Mouse (Mus musculus) neural tube, embryonic 11.5 days (tissue): ENCODE measurements at regions not wholly inside any gene's neighbourhood (a gene's known extent, or its start where the extent isn't known, plus 50 kb on each side); places are given as distances from the start of the nearest gene placed in this dataset.

ENCODE experiments used
- ATAC-seq: fragments of 200-750 bp; cut with Nextera tagmentation; 2 replicates; pipeline ENCODE4 v1.8.0; 2017; ENCODE audit warnings: moderate number of reproducible peaks, mild to moderate bottlenecking, moderate TSS enrichment, moderate library complexity; ENCODE audit not compliant: insufficient read depth, low FRiP score, low TSS enrichment
- DNase-seq: peaks from one replicate; pipeline ENCODE4 v3.0.0-alpha.2; 2015; ENCODE audit warnings: low spot score
- H3K27ac ChIP-seq: fragments of 300-500 bp; sonication (generic); 2 replicates; pipeline ENCODE4 v1.5.1; 2014; ENCODE audit warnings: low read depth, mild to moderate bottlenecking, low read length
- H3K27me3 ChIP-seq: fragments of 300-500 bp; sonication (generic); 2 replicates; pipeline ENCODE4 v1.6.1; 2014; ENCODE audit warnings: mild to moderate bottlenecking, low read length, mixed read lengths; ENCODE audit not compliant: control insufficient read depth, insufficient read depth
- H3K36me3 ChIP-seq: fragments of 300-500 bp; sonication (generic); 2 replicates; pipeline ENCODE4 v1.6.1; 2014; ENCODE audit warnings: mild to moderate bottlenecking, low read length, moderate library complexity, mixed read lengths; ENCODE audit not compliant: control insufficient read depth, insufficient read depth
- H3K4me1 ChIP-seq: fragments of 300-500 bp; sonication (generic); 2 replicates; pipeline ENCODE4 v1.6.1; 2014; ENCODE audit warnings: low read length, mixed read lengths; ENCODE audit not compliant: control insufficient read depth, insufficient read depth
- H3K4me2 ChIP-seq: fragments of 300-500 bp; sonication (generic); 2 replicates; pipeline ENCODE4 v1.6.1; 2014; ENCODE audit warnings: low read depth, mild to moderate bottlenecking, moderate library complexity
- H3K4me3 ChIP-seq: fragments of 300-500 bp; sonication (generic); 2 replicates; pipeline ENCODE4 v1.5.1; 2014; ENCODE audit warnings: low read depth, low read length
- H3K9ac ChIP-seq: fragments of 300-500 bp; sonication (generic); 2 replicates; pipeline ENCODE4 v1.6.1; 2014; ENCODE audit warnings: mild to moderate bottlenecking, low read length
- H3K9me3 ChIP-seq: fragments of 300-500 bp; sonication (generic); 2 replicates; pipeline ENCODE4 v1.6.1; 2016; ENCODE audit warnings: low read length; ENCODE audit not compliant: control insufficient read depth
- WGBS: fragments of 180-500 bp; shearing (Covaris S2); extraction: QIAGEN DNeasy Blood & Tissue Kit; methylation state at CpG from one replicate; pipeline ENCODE4 v1.1.7; 2014; 5-methylcytosine and 5-hydroxymethylcytosine counted together

DNA sequence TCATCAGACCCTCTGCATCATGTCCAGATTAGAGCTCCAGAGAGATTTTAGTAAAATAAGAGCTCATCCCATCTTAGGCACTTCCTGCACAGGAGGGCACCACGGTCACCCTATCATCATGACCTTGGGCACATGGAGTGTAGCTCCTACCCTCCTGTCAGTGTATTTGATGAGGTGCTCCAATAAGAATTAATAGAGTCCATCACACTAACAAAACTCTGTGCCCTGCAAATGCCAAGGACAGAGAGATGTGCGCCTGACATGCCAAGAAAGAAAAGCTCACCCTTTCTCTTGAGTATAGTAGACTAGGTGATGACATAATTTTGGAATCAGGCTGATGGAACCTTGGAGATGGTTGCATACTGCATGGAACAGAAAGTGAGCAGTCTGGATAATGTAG is 371.0 kb upstream of the Fam19a5 start:
- Histone ChIP-seq H3K4me1 (no peaks in the 10 kb centered on the region), H3K9ac (no peak overlapping the region), H3K9me3 (no peaks in the 10 kb centered on the region), H3K27ac (no peak overlapping the region), H3K4me3 (no peak overlapping the region), H3K4me2 (no peak overlapping the region), H3K36me3 (no peaks in the 10 kb centered on the region), H3K27me3 (no peaks in the 10 kb centered on the region)
- ATAC-seq, result no peak
- WGBS, result 95% methylated on average over 2 of the region's 2 CpGs
- DNase-seq, result no peak

- ATAC-seq (no peak), DNase-seq (no peak)
- Histone ChIP-seq H3K4me2 (no peak overlapping the region), H3K4me3 (no peak overlapping the region), H3K36me3 (no peaks in the 10 kb centered on the region), H3K27ac (no peak overlapping the region), H3K27me3 (no peaks in the 10 kb centered on the region), H3K4me1 (no peaks in the 10 kb centered on the region), H3K9me3 (no peaks in the 10 kb centered on the region), H3K9ac (no peak overlapping the region)
- 85% methylated on average over 7 of the region's 7 CpGs for WGBS
Observed at GRCm38 (mm10) chr15:87178646-87179045, 365.5 kb upstream of the Fam19a5 start.

- no peaks in the 10 kb centered on the region for H3K4me1 ChIP-seq
- H3K27ac ChIP-seq, result no peak overlapping the region
- no peak overlapping the region for H3K9ac ChIP-seq
- no peak overlapping the region for H3K4me3 ChIP-seq
- no peaks in the 10 kb centered on the region for H3K36me3 ChIP-seq
- no peaks in the 10 kb centered on the region for H3K27me3 ChIP-seq
- H3K4me2 ChIP-seq, result no peak overlapping the region
- no peak for ATAC-seq
- WGBS, result 69% methylated on average over 1 of the region's 1 CpGs
- no peaks in the 10 kb centered on the region for H3K9me3 ChIP-seq
- DNase-seq, result no peak
Observed at GRCm38 (mm10) chr15:87180836-87181235, 363.3 kb upstream of the Fam19a5 start.

DNA sequence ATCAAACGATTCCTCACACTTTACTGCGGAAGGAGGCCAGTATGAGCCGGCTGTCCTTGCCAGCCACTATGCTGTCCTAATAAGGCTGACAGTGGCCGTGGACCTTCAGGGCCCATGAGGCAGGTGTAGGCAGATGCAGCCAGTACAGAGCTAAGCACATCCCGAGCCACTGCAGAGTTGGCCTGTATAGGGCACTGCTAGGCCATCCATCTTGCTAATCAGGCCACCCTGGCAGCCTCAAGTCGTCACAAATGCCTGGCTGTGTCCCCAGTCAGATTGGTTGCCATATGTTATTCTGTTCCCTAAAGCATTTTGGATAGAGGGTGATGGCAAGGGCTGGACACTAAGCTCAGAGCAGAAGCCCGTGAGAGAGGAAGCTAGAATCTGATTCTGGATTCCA is 359.9 kb upstream of the Fam19a5 start:
- no peak for DNase-seq
- no peak overlapping the region for H3K9ac ChIP-seq
- H3K4me2 ChIP-seq, result no peak overlapping the region
- H3K9me3 ChIP-seq, result no peaks in the 10 kb centered on the region
- no peaks in the 10 kb centered on the region for H3K36me3 ChIP-seq
- ATAC-seq, result no peak
- no peaks in the 10 kb centered on the region for H3K27me3 ChIP-seq
- H3K4me1 ChIP-seq, result no peaks in the 10 kb centered on the region
- H3K27ac ChIP-seq, result no peak overlapping the region
- WGBS, result 63% methylated on average over 7 of the region's 7 CpGs
- H3K4me3 ChIP-seq, result no peak overlapping the region

- no peak overlapping the region for H3K9ac ChIP-seq
- H3K27ac ChIP-seq, result no peak overlapping the region
- H3K4me3 ChIP-seq, result no peak overlapping the region
- 81% methylated on average over 9 of the region's 9 CpGs for WGBS
- DNase-seq (no peak), ATAC-seq (no peak)
- no peaks in the 10 kb centered on the region for H3K36me3 ChIP-seq
- no peak overlapping the region for H3K4me2 ChIP-seq
- H3K27me3 ChIP-seq, result no peaks in the 10 kb centered on the region
- no peaks in the 10 kb centered on the region for H3K4me1 ChIP-seq
- H3K9me3 ChIP-seq, result no peaks in the 10 kb centered on the region
Observed at GRCm38 (mm10) chr15:87188816-87189455, 355.2 kb upstream of the Fam19a5 start.

- 80% methylated on average over 4 of the region's 4 CpGs for WGBS
- Histone ChIP-seq H3K4me3 (no peak overlapping the region), H3K27ac (no peak overlapping the region), H3K4me1 (0 out of 2 replicates have a peak, but pooled peaks cover 2% of the 10 kb centered on the region), H3K4me2 (no peak overlapping the region), H3K9ac (no peak overlapping the region), H3K36me3 (no peaks in the 10 kb centered on the region), H3K9me3 (no peaks in the 10 kb centered on the region), H3K27me3 (no peaks in the 10 kb centered on the region)
- DNase-seq (no peak), ATAC-seq (no peak)
Observed at GRCm38 (mm10) chr15:87191901-87192300, 352.2 kb upstream of the Fam19a5 start.

DNA sequence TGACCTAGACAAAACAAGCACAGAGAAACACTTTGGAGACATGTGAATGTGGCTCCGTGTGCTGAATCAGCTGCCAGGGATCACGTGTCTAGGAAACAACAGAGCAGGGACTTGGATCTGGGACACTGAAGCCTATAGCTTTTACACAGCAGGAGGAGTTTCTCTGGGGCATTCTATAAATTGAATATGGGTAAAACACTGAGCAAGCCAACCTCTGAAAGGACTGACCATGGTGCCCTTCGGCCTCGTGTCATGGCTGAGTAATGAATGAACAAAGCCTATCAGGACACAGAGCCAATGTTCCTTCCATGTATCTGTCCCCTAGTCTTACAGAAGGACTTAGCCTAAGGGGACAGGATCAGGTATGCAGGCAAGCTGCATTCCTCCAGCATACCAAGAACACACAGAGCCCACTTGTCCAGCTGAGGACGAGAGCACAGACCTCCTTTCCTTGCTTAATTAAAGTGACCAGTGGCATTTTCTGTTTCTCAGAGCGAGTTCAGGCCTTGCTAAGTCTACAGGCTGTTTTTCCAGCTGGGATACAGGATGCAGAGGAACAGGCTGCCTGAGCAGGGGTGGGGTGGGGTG is 347.7 kb upstream of the Fam19a5 start:
- Histone ChIP-seq H3K9ac (no peak overlapping the region), H3K27me3 (no peaks in the 10 kb centered on the region), H3K27ac (no peak overlapping the region), H3K4me3 (no peak overlapping the region), H3K9me3 (no peaks in the 10 kb centered on the region), H3K4me2 (no peak overlapping the region), H3K4me1 (peaks cover 5% of the 10 kb centered on the region; the same call in 1 of the 2 replicates), H3K36me3 (no peaks in the 10 kb centered on the region)
- 56% methylated on average over 6 of the region's 6 CpGs for WGBS
- ATAC-seq, result no peak
- DNase-seq, result no peak

DNA sequence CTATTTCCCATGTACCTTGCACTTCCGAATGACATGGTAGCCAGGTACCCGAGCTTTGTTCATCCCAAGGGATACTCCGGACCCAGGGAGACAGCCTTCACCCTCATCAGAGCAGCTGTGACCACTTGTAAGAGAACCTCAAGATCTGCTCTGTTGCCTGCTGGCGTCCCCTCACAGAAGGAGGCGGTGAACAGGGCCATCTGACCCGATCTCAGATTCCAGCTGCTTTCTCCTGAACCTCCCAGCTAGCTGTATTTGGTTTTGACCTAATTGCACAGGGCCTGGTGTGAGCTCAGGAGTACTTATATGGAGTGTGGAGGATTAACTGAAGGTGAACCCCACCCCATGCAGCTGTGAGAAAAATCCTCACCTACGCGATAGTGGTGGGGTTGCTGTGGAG is 344.5 kb upstream of the Fam19a5 start:
- DNase-seq, result no peak
- H3K27ac ChIP-seq, result no peak overlapping the region

More for the DNA sequence above, 344.5 kb upstream of the Fam19a5 start:
- no peak for ATAC-seq
- WGBS, result 86% methylated on average over 8 of the region's 8 CpGs
- Histone ChIP-seq H3K27me3 (no peaks in the 10 kb centered on the region), H3K4me2 (no peak overlapping the region), H3K4me1 (peaks cover 5% of the 10 kb centered on the region; the same call in 1 of the 2 replicates), H3K9ac (no peak overlapping the region), H3K36me3 (no peaks in the 10 kb centered on the region), H3K4me3 (no peak overlapping the region), H3K9me3 (no peaks in the 10 kb centered on the region)
